Mouse (Mus musculus) adrenal gland, postnatal 25 days (tissue): ENCODE measurements around the gene Tmc7. TPM values are rescaled to one million over a fixed set of nuclear protein-coding genes. Genes with fewer than 3 reads are reported as not detected.

Experiments used
- DNase-seq: peaks from one replicate; pipeline ENCODE4 v3.0.0; 2021; ENCODE audit warnings: mixed read lengths
- total RNA-seq: library from RNA; stranded (reverse); gene quantifications from 2 replicates; pipeline ENCODE4 v1.2.3, GENCODE M21; 2021

Gene Tmc7
- total RNA-seq, 1 experiment from 2014 or later: 0.52 TPM

DNA sequence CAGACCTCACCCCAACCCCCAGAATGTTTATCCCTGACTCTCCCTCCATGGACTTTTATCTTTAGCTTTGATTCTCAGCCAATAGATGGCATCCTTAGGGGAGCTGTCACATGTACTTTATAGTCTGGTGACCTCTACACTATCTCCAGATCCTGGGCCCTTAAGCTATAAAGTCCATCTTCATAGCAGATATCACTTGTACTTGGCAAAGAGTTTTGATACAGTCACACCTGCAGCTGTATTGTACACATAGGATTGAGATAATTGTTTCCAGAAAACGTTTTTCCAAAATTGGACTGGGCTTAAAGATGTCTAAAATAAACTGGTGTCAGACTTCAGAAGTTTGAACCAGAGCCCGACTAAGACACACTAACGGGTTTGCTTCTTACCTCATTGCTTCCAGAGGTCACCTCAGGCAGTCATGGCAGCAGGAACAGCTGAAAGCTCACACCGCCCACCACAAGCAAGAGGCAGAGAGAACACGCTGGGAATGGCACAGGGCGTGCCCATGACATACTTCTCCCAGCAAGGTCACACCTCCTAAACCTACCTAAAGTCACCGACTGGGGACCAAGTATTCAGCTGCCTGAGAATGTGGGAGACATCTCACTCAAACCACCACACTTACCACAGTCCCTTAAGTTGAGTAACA lies 84.6 kb downstream of the Tmc7 start:
- DNase-seq: no peak

DNA sequence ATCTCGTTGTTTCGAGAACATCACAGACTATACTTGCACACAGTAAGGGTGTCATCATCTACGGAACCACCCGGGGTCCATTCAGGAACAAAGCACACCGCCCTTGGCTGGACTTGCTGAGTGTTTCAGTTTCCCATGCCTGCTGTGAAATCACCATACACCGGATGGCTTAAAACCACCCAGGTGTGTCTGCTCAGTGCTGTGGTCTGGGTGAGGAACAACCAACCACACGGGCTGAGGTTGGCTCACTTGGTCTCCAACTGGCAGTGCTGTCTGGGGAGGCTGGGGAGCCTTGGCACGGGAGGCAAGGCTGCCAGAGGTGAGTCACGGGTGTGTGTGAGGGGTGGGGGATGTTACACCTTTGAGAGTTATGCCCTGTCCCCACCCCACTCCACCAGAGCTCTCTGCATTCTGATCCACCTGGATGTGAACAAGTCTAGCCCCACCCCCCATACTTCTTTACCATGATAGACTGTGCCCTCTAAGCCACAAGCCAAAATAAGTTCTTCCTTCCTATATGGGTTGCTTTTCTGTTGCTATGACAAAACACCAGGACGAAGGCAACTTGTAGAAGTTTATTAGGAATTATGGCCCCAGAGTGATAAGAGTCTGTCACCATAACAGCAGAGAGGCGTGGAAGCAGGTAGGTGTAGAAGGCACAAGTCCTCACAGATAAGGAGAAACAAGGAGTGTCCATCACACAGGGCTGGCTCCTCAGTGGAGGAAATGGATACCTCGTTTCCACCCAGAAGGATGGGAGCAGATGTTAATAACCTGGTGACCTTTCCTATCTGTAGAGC lies 85.4 kb downstream of the Tmc7 start:
- no peak for DNase-seq

DNA sequence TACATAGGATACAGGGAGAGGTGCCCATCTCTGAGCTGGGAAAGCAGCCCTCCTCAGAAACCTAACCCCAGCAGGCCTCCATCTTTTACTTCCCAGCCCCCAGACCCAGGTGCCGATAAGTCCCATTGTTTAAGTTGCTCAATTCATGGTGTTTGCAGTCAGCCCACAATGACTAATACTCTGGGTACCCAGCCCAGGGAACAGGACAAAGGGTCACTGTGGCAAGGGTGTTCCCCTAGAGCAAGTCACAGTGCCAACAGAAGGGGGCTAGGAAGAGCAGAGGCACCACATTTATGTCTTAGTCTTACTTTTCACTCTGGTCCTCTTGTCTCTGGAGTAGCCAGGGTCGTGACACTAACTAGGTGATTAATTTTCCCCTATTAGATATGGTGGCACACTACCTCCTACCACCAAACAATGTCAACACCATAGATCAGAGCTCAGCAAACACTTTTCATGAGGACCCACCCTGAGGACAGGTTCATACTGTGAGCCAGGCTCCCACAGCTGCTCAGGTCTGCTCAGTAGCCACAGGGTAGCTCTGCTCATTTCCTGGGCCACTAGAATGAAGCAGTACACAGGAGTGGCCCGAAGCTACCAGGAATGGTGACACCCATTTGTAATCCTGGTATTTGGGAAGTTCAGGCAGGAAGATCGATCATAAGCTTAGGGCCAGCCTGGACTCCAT lies 89.5 kb downstream of the Tmc7 start:
- DNase-seq: no peak

GRCm38 (mm10) chr7:118493892-118494291 lies 90.6 kb downstream of the Tmc7 start:
- no peak for DNase-seq

DNA sequence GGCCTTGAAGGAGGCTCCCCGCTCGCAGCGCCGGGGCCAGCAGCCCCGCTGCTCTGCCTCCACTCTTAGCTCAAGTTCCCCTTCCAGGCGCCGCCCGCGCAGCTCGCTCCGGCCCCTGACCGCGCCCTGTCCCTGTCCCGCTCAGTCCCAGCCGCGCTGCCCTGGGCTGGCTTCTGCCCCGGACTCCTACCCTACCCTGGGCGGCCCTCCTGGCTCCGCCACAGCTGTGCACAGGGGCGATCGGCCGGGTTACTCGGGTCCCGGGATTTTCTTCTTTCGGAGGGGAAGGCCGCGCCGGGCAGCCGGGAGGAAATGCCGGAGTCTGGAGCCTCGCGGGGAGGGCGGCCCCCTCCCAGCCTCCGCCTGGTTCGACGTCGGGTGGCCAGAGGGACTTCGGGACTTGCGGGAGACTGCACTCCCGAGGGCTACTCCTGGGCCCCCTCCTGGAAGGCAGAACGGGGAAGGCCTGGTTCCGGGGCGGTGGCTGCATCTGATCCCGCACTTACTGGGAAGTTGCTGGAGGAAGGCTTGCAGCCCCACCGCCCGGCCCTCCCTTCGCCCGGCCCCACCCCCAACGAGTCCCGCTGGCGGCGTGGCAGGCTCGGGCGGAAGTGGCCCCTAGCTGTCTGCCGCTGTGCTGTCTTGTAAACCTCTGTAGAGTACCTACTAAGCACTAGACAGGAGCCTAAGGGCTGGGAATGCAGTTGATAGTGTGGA lies 92.9 kb downstream of the Tmc7 start, which contains the start of gene Itpripl2:
Gene Itpripl2, minus strand, starts transcription at position 545 of the 717 bp plus-strand sequence.
- DNase-seq: peak; percentile 84

DNA sequence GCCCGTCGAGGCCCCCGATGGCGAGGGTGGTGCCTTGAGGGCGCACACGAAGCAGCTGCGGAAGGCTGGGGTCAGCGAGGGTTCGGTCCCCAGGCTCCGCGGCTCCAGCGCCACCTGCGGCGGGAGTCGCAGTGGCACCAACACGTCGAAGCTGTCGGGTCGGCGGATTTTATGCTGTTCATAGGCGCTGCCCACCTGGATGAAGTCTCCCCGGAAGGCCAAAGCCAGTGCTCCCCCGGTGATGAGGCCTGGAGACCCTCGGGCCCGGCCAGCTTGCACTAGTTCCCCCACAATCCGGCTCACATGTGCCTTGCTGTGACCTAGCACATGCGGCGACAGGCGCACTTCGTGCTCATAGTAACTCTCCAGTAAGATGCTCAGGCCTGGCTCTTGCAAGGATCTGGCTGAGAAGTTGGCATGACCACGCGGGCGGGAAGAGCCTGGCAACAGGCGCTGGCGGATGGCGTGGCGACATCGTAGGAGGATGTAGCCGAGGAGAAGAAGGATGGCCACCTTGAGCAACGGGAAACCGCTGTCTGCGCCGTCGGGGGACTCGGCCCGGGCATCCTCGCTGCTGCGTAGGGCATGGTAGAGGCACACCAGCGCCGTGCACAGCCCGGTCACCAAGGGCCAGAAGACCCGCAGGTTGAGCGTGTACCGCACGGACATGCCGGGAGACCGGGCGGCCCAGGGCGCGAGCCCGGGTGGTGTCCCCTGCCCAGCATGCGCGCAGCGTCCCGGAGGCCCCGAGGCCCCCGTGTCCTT lies 93.7 kb downstream of the Tmc7 start:
- peak; percentile 33 for DNase-seq

GRCm38 (mm10) chr7:118489706-118490665 lies 94.5 kb downstream of the Tmc7 start:
- no peak for DNase-seq

DNA sequence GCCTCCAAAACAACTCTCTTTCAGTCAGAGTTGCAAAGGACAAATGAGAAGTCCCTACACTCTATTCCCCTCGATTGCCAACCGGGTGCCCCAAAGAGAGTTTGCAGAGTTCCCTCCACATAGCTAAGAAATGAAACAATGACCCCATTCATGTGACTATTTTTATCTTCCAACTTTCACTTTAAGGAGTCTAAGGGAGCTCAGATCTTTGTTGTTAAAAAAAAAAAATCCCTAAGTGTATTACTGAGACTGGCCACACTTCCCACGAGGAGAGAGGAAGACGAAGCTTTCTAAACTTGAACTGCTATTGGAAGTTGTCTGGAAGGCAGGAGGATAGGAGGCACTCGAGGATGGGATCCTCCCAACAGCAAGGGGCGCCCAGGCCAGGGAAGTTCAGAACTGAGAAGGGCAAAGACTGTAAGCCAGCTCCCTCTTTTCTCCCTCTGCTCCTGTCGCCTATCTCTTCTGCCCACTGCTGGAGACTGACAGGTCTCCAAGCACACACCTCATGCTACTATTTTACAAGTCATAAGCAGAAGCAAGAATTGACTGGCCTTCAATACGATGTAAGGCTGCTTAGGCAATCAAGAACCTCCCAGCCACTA lies 96.4 kb downstream of the Tmc7 start:
- no peak for DNase-seq

DNA sequence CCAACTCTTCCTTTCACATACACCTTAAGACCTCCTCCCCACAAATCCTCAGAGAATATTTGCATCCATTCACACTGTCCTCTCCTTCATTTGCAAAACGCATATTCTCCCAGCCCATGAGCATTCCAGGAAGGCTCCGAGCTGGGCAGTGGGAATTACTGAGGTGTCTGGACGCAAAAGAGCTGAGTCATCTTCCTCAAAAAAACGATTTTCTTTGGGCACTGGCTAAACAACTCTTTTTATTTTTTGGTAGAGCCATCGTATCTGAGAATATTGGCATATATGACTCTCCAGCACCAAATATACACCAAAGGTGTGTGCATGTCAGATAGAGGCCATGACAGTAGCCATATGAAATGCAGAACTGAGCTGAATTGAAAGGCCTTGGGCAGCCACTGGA lies 97.6 kb downstream of the Tmc7 start:
- DNase-seq: no peak

Other genes with a start within 250 kb of the Tmc7 start
- 5.6 and 9.7 TPM in 2 replicates for gene Syt17, start 136.5 kb downstream of the Tmc7 start, total RNA-seq
- 11.7 and 15.7 TPM in 2 replicates for gene Itpripl2, start 92.8 kb downstream of the Tmc7 start, total RNA-seq
- 36.9 and 40.3 TPM in 2 replicates for gene Coq7, start 51.4 kb downstream of the Tmc7 start, total RNA-seq
- 0.33 TPM in 1 of 2 replicates, not detected in the other for gene Tmc5, start 12.6 kb upstream of the Tmc7 start, total RNA-seq
- gene Gde1, start 121.0 kb upstream of the Tmc7 start, total RNA-seq: 99.1 and 107 TPM in 2 replicates
- 9.4 and 10.4 TPM in 2 replicates for gene Ccp110, start 127.8 kb upstream of the Tmc7 start, total RNA-seq
- gene Vps35l, start 155.5 kb upstream of the Tmc7 start, total RNA-seq: 62.8 and 76.6 TPM in 2 replicates